Mouse (Mus musculus) retina, postnatal 1 day (tissue): ENCODE measurements around the gene Sox5.
"Not testable (repeated sequence)": the region's sequence is repeated elsewhere in the genome, so short reads cannot be mapped to it uniquely, and the experiment has no call there.

ENCODE experiments used
- DNase-seq: peaks from one replicate; pipeline ENCODE4 v3.0.0-alpha.2; 2012

Gene Sox5

DNA sequence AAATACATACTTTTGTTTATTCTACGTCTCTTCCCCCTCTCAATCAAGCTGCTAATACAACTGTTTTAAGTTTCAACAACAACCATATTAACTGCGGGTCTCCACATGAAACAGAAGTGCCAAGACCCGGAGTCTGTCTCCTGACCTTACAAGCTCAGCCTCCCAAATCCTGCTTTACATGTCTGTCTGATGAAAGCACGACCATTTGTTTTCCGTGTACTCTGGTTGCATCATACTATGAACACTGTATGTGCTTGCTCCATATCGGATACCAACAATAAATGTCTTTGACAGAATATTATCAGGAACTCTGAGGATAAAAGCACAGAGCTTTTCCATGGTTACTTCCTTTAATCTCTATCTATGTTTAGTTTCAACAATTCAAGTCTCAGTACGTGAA lies 516.8 kb downstream of the Sox5 start:
- peak; percentile 29 for DNase-seq

DNA sequence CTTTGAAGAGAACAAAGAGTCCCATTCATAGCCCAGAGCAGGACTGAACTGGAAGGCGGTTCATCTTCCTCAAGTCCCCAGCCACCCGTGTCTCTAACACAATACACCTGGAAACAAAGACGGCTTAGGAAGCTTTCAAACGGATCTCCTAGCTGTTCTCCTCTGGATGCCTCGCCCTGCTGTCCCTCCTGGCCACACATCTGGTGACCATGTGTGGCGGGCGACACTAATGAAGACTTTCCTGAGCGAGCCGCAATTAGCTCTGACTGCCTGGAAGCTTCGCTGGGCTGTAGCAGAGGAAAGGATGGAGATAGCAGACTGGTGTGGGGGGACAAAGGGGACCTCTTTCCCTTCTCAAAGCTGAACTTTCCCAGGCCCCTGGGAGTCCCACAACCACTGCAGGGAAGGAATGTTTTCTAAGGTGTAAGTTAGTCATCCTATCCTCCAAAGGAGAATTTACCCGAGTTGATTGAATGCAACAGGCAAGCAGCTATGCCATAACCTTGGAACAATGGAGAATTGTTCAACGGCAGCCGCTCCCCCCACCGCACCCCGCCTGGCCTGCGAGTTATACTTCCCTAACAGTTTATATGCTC lies 517.4 kb downstream of the Sox5 start:
- peak; percentile 78 for DNase-seq

DNA sequence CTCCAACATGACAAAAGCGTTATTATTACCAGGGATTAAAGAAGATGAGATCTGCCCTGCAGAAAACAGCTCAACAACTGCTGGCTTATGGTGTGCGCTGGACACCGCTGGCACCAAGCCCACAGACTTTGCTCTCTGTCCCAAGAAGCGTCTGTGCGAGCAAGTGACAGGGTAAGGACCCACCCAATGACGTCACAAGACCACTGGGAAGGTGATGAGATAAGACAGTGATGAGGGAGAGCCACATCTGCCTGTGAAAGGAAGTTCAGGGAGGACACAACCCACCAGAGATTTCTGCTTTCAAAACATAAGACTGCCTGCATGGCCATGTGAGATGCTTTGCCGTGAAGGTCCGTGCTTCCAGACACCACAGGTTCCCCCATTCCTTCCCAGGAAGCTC lies 525.3 kb downstream of the Sox5 start:
- DNase-seq = peak; percentile 54

DNA sequence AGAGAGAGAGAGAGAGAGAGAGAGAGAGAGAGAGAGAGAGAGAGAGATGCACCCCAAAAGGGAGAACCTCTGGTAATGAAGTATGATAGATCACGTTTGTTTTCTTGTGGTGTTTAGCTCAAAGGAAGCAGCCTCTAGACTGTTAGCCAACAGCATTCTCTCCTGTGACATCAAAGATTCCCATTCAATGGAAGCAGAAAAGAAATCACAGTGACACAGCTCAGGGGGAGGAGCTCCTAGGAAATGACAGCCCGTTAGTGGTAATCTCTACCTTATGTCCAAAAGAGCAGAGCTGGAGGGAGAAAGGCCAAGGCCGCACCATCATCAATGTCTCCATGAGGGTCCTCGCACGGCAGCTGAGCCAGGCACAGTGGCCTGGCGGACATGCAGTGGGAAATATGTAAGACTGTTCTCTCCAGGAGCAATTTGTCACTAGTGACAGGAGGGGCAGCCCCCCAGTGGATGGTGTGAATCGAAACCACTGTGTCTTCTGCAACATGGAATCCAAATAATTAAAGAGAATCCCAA lies 529.5 kb downstream of the Sox5 start:
- DNase-seq = peak; percentile 45

DNA sequence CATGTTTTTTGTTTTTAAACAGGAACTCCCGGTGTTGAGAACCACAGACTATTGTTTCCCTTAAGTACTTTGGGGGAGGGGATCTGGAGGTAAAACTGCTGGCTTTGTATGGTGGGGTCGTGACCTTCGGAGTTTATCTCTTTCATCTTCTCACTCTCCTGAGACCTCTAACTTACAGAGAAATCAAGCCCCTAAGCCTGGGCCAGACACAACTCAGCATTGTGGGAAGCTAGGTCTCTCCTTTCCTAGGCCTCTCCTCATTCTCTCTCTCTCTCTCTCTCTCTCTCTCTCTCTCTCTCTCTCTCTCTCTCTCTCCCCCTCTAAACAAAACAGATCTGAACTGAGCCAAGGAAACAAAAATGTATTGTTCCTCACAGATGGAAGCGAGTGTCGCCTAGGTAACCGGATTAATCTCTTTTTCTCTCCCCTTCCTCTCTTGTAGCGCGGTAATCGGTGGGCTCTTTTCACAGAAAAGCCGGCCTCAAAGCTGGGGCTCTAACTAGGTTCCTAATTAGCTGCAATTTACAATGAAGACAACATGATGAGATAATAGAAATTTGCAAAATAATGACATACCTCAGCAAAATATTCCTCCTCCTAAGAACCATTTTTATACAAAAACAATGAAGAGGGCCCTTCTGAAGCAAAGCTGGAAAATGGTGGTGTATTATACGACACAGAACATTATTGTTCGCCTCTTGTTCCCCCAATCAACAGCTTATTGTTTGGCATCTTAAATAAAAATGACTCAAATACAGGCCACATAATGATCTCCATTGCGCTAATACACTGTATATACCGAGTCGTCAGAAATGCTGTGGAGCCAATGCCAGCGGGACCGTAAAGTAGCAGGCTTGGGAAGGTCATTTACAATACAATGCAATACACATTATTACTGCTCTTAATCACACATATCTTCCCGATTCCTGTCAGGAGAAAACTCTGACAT lies 530.3 kb downstream of the Sox5 start:
- peak; percentile 91 for DNase-seq

DNA sequence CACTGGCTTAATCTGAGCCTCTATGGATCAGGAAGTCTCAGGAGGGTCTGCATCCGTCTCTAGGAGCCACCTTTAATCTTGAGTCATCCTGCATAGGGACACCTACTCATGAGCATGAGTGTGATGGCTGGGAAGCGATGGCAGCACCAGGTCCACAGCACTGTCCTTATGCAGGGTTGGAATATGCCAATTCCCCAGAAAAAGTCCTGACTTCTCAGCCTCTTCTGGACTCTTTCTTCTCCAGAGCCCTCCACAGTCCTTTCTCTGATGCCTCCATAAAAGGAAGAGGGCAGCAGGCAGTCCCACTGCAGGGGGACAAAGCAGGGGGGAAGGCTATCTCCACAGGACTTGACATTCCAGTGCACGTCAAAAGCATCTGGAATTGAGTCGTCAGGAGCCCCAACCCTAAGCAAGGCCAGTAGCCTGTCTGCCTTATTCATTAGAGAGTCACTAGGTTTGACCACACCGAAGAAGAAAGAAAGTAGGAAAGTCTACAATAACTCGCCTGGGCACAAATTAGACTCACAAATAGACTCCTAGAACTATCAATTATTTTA lies 531.1 kb downstream of the Sox5 start:
- peak; percentile 23 for DNase-seq

DNA sequence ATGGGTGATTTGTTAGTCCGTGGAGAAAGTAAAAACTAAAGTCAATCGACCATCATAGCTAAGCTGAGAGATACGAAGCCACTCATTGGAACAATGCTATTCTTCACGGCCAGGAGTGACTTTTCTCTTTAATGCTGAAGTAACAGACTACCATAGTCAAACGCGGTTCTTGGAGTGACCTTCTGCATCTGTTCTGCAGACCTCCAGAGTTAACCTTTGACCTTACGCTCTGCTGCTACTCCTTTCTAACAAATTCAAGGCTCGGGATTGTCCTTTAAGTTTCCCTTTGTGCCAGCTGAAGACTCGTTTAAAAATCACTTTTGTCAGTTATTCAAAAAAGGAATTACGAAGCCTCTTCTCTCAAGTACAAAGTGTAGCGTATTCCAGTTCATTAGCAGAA lies 545.2 kb downstream of the Sox5 start:
- DNase-seq = no peak

DNA sequence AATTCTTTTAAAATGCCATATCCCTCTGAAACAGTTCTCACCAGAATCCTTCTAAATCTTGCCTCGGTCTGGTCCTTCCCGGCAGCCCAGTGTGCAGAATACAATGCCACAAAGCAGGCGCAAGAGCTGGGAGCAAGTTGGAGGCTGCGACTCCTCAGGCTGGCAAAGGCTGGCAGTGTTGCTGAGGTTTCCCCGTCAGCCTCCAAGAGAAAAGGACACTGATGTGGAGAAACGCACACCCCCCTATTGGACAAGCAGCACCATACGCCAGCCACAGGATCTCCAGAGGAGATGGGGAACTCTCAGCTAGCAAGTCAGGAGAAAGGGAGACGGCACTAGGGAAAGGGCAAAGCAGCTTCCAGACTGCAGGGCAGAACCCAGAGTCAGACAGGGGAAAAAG lies 577.8 kb downstream of the Sox5 start:
- DNase-seq = peak; percentile 47

DNA sequence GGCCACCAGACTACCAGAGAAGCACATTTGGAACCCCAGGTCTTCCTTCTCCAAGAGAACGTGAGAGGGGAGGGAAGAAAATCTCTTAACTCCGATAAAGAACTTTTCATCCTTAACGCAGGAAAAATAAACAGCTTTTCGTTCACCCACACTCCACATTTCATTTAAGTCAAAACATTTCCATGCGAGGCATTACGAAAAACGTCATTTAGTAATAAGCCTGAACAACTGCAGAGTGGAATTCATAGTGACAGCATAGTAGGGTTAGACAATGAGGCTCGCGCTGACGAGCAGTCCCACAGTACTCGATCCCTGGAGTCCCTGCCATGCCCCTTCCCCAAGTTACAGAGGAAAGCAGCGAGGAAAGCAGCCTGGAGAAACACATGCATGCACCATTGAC lies 578.8 kb downstream of the Sox5 start:
- DNase-seq = peak; percentile 28

DNA sequence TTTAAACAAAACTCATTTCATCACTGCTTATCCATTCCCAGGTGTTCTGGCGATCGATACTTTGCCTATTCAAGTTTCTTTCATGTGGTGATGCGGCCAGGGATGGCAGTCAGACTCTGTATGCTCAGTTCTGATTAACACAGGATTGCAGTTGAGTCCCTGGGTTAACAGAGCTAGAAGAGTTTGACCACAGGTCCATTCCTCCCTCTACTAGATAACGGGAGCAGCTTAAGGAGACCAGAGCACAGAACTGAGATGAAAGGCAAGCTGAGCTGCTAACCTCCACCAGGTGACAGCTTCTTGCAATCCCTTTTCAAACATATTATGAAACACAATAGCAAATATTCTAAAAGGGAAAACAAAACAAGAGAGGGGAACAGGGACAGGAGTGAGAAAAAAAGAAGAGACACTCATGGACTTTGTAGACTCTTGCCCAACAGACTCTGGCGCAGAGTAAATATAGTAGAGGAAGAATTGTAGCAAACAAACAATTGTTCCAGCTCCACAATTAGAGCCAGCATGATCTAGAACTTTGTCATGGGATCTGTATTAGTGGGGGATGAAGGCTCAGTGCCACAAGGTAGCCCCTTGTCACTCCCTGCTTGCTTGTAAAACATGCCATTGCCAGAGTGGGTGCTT lies 580.3 kb downstream of the Sox5 start:
- no peak for DNase-seq

DNA sequence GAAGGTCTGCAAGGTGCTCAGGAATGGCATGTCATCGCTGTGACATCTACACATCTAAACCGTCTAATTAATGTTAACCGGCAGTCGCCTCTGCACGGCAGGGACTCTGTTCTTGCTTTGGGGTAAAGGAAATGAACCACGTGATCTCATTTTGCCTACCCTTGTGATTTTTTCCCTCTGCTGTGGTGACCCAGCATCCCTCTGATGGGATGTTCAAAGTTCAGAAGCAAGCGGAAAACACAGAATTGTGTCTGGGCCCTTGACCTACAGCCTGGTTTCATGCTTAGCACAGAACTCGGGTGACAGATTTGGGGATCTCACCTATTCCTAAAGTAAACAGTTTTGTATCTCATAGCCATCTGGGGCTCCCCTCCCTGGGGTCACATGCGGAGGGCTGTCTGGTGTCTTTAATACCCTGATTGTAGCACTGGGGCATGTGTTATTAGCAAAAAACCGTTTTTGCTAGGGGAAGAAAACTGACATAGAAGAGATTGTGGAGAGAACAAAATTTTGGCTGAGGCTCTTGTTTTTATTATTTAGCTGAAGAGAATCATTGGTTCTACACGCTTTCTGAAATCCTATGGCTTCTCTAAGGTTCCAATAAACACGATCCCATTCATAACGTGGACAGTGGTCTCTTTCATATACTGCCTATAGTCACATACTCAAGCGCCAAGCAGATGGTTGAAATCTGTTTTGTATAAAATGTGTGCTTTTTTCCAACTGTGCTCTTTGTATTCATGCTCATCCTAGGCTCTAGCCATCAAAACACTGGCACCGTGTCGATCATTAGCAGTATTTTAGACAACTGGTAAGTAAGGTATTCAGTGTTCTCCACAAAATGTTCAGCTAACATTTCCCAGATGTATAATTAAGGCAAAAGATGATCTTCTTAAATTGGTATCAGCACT lies 584.3 kb downstream of the Sox5 start:
- DNase-seq = no peak

DNA sequence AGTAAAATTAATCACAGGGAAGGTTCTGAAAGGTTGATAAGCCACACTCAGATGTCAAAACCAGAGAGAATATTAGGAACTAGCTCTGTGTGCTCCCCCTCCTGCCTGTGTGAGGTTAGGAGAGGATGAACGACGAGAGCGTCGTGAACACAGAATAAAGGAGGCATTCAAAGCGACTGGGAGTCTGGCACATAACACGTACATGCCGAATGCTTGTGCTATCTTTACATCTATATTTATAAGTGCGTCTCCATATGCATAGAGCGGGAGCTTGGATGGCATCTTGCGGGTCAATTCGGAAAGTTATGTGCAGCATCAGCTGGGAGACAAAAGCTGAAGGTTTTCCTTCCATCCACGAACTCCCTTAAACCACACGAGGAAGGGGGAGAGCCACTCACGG lies 585.8 kb downstream of the Sox5 start:
- no peak for DNase-seq

DNA sequence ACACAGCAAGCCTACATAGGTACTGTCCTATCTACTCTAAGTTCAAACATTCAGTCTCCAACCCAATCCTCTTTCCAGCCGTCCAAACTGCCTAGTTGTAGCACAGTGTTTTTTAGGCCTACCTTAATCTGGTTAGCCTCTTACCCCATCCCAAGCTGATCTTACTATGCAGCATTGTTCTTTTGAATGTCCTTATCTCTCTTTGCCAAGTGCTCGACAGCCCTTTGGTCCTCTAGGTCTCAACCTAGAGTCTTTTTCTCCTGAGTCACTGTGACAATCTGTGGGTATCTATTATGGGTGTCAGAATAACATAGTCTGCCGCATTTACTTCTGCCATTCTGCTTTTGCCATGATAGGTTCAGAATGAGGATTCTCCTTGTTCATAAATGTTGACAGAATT lies 598.7 kb downstream of the Sox5 start:
- DNase-seq = no peak

DNA sequence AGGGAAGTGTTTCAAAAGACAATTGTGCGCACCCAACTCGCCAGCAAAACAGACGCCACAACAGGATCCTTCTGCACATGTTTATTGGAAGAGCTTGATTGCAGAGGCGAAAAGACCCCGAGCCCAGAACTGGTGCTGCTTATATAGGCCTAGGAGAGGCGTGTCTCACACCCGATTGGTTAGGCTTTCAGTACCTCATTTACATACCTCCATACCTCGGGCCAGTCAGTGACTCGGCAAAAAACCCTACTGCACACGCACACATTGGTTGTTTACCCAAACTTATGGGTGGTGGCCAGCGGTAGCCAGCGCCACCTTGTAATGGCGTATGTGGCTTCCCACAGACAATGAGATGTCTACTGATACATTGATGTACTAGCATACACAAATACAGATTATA lies 599.3 kb downstream of the Sox5 start:
- not testable (repeated sequence) for DNase-seq

DNA sequence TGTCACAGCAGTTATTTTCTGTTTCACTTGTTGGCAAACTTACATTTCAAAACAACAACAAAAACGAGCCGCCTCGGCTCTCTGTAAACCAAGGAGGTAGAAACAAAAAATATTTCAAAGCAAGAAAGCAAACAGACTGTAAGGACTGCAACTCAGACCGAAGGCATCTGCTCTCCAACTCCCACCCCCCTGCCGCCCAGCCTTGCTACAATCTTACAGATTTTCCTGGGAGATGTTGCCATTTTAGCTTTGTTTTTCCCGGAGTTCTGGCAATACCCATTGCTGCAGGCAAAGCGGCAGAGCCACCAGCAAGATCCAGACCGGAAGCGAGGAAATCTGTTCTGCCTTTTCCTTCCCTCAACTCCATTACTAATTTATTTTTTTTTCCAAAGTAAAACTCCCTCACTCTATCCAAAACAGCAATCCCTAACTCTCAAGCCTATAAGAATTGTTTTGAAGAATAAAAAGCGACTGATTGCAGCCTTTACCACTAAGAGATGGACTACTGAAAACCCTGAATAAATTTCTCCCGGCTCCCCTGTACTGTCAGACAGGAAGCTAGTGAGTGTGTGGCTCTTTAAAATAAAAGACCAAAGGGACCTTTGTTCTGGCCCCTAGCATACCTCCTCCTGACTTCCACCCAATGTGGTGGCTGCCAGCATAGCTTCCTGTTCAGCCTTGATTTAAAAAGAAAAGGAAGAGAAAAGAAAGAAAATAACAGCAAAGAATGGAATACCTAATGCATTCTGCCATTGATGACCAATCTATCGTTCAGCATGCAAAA lies 600.5 kb downstream of the Sox5 start:
- no peak for DNase-seq

DNA sequence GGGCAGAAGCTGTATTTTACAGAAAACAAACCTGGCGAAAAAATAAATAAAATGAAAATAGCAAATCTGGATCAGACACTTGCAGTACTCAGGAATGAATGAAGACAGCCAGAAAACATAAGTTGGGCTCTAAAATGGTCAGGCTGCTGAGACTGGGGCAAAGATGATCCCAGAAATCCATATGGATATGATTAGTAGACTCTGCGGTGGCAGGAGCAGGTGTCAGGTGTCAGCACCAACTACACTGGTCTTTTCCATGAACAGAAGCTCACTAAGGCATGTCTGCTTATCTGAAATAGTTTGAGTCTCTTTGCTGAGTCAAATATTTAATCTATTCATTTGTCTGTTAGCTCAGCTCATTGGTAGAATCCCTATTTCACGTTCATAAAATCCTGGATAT lies 602.7 kb downstream of the Sox5 start:
- DNase-seq = no peak

DNA sequence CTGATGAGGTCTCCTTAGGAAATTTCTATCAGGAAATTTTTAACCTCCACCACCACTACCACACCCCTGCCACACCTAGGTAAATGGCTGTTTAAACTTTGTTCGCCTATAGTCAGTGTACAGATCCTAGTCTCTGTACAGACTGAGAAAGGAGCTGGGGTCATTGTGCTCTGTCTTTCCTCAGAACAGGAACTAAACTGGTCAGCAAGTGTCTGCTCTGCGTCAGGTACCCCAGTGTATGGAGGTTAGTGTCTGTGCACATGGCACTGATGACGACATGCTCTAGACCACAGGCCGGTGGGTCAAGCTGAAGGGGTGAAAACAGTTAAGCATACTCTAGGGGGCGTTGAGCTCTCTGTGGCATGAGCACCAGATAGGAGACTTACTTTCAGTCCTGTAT lies 605.1 kb downstream of the Sox5 start:
- no peak for DNase-seq

DNA sequence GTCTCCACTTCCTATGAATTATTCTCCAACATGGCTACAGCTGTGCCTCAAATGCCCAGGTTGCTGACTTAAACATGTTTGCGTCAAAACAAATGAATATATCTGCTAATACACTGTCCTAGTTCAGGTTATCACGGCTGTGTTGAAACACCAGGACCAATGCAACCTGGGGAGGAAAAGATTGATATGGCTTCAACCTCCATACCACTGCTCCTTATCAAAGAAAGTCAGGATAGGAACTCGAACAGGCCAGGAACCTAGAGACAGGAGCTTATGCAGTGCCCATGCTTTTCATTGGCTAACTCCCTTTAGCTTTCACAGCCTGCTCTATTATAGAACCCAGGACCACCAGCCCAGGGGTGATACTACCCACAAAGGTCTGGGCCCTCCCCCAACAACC lies 606.2 kb downstream of the Sox5 start:
- no peak for DNase-seq

DNA sequence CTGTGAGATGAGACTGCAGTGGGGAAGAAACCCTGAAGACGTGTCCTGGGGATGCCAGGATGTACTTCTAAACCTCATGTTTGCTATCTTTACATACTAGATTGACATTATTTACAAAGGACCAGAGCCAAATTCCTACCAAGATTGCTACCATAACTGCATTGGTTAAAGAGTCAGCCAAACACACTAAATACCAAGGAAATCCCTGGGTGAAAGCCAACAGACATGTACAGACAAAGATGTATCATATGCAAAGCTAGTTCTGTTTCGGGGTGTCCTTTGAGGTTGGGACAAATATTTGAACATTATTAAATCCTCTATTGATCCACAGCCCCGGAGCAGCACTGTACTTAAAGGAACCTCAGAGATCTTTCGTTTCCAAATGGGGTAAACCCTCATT lies 611.2 kb downstream of the Sox5 start:
- DNase-seq = no peak

DNA sequence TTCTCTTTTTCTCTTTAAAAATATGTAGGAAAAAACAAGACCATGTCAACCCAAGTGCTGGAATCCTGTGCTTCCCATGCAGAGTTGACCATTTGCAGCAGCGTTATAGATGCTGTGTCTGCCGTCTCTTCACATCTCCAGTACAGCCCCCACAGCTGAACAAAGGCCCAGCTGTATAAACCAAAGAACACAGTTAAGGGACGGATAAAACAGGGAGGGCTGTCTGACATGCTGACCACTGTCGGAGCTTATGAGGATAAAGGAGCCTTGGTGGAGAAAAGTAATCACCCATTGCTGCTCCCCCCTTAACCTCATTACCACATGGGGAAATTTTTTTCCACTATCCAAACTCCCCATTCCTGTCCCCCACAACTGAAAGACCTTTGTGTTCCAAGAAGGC lies 612.0 kb downstream of the Sox5 start:
- peak; percentile 47 for DNase-seq

DNA sequence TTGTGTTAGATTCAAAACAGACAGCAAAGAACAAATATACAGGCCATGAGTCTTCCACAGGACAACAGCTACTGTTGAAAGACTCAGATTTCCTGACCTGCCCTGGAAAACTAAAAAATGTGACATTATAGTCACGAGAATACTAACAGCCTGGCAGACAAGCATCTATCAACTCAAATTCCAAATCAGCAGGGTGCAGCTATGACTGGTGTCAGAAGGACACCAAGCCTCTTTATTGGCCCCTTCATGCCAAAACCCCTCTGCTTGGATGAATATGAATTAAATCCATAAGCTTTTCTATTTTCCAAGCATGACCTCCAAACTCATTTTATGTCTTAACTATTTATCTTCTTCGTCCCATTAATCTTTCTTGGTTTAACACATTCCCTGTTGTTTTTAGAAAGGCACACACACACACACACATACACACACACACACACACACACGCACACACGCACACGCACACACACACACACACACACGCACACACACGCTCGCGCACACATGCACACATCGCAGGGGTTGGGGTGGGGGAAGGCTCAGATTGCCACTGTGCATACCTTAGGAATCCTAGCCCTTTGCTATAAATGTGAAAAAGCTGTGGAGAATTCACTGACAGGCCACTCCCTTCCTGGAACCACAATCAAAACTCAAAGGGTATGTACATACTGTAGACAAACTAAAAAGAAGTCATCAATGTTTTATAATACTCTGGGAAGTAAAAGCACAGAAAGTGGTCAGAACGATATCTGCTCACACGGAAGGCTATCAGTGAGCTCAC lies 612.9 kb downstream of the Sox5 start:
- DNase-seq = no peak
